Mouse (Mus musculus): ENCODE data around the gene Cbarp.

Cbarp gene

GRCm38 (mm10) chr10:80144864-80145838 lies 4.5 kb upstream of the Cbarp start:
- peak; percentile 80 to 82 for DNase-seq (ENCODE audit: low spot score in 2 of 2)

DNA sequence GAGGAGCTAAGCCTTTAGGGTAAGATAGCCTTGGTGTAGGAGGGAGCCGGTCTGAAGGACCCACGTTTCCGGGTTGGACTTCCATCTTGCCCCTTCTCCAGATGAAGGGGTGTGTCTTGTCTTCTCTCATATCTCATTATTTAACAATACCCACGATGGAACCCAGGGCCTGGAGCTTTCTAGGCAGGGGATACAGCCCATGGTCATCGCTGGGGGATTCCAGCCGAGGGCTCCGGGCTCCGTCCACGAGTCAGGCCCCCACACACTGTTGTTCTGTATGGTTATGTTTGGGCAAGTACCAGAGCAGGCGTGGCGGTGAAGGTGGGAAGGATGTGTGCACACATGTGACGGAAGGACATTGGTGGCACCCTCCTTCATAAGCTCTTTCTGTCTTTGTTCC lies 3.5 kb upstream of the Cbarp start:
- peak in 1 of 2 experiments; percentile 25 for DNase-seq (ENCODE audit: low spot score in 2 of 2)

GRCm38 (mm10) chr10:80143664-80144063 lies 3.0 kb upstream of the Cbarp start:
- DNase-seq (ENCODE audit: low spot score in 2 of 2), result no peak

- DNase-seq (ENCODE audit: low spot score in 2 of 2), result no peak
Observed at GRCm38 (mm10) chr10:80142530-80142925, 1.9 kb upstream of the Cbarp start.

DNA sequence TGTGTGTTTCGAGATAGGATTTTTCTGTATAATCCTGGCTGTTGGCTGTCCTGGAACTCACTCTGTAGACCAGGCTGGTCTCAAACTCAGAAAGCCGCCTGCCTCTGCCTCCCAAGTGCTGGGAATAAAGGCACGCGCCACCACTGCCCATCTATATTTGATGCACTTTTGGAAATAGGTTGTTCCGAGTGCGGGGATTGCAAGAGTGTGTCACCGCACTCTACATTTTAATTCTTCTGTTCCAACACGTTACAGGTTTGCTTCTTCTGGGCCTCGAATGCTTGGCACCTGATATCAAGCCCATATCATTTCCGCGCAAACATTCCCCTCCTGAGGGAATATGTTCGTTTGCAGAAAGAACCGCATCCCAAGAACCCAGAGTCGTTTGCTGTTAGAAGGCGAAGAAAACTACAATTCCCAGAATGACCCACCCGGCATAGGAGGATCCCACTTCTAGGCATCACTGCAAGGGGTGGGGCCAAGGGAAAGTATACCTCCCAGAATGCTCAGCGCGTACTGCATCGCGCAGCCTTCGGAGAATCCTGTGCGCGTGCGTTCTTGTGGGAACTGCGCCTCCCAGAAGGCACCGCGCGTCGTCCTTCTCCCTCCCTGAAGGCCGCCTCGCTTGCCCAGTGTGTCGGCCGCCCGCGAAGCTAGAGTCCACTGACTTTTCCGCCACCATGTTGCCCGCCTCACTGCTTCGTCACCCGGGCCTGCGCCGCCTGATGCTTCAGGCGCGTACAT lies 1.3 kb upstream of the Cbarp start:
- peak; percentile 97 to 98 for DNase-seq (ENCODE audit: low spot score in 2 of 2)

- DNase-seq (ENCODE audit: low spot score in 2 of 2), result peak; percentile 98
Observed at GRCm38 (mm10) chr10:80141243-80141642, 608 bp upstream of the Cbarp start.

DNA sequence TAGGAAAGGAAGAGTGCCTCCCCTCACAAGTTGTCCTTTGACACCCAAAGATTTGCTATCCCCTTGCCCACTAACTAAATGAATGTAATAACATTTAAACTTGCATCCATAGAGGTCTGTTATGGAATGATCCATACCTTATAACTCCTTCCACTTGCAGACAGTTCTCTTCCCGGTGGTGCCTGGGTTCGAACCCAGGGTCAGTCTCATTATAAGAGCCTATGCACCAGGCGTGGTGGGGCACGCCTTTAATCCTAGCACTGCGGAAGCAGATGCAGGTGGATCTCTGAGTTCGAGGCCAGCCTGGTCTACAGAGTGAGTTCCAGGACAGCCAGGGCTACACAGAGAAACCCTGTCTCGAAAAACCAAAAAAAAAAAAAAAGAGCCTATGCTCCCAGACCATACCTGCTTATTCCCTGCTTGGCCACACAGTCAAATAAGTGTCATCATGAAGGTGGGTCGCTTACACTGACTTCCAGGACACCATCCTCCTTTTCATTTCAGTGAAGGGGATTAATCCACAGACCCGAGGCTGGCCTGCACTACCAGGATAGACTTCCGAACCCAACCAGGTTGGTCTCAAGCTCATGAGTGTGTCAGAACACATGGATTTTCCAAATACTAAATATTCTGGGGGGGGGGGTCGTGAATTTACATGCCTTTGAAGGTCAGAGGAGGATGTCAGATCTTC lies 515 bp downstream of the Cbarp start:
- no peak for DNase-seq (ENCODE audit: low spot score in 2 of 2)

DNA sequence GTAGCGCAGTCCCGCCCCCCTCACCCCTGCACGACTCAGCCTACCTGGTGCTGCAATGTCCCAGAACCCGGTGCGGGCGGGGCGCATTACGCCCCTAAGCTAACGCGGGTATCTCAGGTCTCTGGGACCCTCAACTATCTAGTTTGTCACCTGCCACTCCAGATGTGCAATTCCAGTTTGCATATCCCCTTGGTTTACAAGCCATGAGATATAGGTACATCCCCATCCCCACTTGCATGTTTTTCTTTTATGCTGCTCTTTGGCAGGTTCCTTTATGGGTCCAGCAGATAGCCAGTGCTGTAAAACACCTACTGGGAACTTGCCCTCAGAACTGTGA lies 1.2 kb downstream of the Cbarp start:
- no peak for DNase-seq (ENCODE audit: low spot score in 2 of 2)

DNA sequence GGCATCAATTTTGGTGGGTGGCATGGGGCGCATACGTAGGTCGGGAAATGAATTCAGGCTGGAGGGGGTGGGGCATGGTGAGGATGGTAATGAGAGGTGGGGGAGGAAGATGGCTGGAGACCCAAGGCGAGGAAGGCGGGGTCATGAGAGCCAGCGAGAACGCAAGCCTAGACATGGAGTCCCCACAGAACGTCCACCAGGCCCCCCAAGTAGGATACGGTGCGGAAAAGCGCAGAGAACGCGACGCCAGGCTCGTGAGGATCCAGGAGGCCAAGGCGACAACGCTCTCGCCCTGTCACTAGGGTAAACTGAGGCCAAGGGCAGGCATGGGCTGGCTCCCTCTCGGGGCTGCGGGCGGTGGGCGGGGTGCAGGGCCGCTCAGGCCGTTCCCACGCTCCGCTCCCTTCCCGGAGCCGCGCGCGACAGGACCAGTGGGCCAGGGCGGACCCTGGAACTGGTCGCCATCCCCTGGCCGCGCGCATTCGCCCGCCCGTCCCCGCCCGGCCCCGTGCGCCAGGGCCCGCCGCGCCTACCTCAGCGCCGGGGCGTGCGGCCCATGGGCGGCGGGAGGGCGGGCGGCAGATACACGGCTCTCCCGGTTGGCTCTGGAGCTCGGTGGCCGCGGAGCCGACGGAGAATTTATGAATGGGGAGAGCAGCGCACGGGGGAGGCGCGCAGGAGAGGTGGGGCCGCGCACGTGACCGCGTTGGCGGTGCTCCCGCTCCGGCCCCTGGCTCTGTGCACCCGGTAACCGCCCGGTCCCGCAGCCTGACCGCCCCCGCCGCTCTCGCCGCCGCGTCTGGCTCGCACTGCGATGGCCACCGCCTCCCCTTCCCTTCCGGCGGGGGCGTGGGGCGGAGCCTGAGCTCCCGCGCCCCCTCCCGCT lies 1.8 kb downstream of the Cbarp start, which contains the start of gene Atp5d:
Gene Atp5d (plus strand): TSS at position 80 of the 886 bp plus-strand sequence.
- DNase-seq (ENCODE audit: low spot score in 2 of 2), result peak; percentile 83 to 86

DNA sequence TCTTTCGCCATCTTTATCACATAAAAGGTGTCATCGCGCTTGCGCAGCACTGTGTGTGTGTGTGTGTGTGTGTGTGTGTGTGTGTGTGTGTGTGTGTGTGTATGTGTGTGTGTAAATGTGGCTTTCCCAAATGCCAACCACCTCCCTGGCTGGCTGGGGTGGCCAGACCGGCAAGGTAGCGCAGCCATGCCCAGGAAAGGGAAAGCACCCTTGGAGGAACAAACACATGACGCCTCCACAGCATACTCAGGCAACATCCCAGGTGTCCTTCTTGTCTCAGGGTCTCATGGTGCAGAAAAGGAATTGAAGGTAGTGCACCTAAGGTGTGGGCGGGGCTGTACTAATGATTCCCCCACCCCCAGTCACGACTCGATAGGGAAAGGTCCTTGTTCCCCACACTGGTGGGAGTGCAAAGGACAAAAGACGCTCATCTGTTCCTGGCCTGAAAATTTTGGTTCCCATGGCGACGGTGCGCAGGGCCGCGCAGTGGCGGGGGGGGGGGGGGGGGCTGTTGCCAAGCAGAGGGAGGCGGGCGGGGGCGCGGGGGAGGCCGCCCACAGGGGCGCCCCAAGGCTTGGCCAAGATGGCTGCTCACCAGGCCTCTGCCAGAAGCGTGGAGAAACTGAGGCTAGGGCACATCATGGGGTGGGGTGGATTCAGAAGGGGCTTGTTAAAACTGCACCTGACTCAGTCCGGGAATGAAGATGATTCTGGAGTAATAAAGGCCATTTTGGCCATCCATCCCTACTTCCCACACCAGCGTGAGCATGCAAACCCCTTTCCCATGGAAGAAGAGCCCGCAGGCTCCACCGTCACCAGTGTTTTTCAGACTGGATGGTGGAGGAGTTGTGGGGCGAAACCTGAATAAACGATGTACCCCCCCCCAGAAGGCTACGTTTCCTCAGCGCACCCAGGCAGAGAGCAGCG lies 2.7 kb downstream of the Cbarp start:
- peak; percentile 67 to 84 for DNase-seq (ENCODE audit: low spot score in 2 of 2)

- peak; percentile 73 to 76 for DNase-seq (ENCODE audit: low spot score in 2 of 2)
Observed at GRCm38 (mm10) chr10:80136952-80137625, 3.5 kb downstream of the Cbarp start.

- DNase-seq (ENCODE audit: low spot score in 2 of 2), result peak; percentile 40 to 46
Observed at GRCm38 (mm10) chr10:80136179-80136951, 4.3 kb downstream of the Cbarp start.

DNA sequence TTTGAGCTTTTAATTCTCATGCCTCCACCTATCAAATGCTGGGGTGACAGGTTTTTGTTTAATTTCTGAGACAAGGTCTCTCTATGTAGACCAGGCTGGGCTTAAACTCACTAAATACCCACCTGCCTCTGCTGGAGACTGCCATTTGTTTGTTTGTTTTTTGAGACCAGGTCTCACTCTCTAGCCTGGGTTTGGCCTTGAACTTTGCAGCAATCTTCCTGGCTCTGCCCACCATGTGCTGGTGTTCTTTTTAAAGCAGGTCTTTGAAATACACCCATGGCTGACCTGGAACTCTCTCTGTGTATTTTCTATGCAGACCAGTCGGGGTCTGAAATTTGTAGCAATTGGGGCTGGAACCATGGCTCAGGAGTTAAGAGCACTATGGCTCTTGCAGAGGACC lies 5.0 kb downstream of the Cbarp start:
- DNase-seq (ENCODE audit: low spot score in 2 of 2), result no peak

GRCm38 (mm10) chr10:80135161-80135560 lies 5.5 kb downstream of the Cbarp start:
- peak in 1 of 2 experiments; percentile 55 for DNase-seq (ENCODE audit: low spot score in 2 of 2)

GRCm38 (mm10) chr10:80134421-80134820 lies 6.2 kb downstream of the Cbarp start:
- DNase-seq (ENCODE audit: low spot score in 2 of 2), result peak; percentile 40 to 52

- DNase-seq (ENCODE audit: low spot score in 2 of 2), result peak; percentile 69 to 71
Observed at GRCm38 (mm10) chr10:80133226-80133849, 7.3 kb downstream of the Cbarp start.

DNA sequence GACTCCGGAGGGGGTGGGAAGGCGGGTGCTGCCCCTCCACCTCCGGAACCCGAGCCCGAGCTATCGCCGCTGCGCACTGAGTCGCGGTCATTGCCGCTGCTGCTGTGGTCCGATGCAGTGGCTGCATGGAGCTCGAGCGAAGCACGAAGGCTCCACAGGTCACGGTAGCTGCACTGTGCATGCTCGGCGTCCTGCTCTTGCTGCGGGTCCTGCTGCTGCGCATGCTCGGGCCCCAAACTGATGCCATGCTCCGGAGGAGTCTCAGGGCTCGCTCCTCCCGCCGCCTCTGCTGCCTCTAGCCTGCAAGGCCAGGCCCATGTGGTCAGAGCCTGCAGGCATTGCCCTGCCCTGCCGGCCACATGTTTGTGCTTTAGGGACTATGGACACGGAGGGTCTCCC lies 8.7 kb downstream of the Cbarp start:
- peak; percentile 45 to 60 for DNase-seq (ENCODE audit: low spot score in 2 of 2)

DNA sequence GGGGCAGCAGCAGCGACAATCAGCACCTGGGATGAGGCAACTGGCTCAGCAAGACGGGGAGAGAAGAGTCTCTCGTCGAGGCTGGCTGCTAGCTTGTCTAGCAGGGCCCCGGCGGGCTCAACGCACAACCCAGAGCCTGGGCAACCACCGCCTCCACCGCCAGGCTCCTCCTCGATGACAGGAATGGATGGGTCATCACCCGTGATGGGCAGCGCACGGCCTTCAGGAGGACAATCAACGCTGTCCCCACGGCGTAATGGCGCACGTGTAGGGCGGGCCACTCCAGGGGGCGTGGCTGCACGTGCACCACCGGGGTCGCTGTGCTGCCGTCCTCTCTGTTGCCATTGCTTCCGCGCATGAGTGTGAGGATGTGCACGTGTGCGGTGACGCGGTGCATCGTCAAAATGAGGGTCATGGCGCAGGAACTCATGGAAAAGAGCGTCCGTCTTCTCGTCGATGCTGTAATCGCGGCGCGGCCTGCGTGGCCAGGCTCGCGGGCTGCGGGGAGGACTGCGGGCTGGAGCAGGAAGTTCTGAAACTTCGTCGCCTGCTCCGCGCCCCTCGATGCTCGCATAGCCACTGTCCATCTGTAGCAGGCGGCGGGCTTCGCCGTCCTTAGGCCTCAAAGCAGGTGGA lies 9.2 kb downstream of the Cbarp start:
- DNase-seq (ENCODE audit: low spot score in 2 of 2), result peak; percentile 83 to 88
